Mouse (Mus musculus): ENCODE measurements at regions not wholly inside any gene's neighbourhood (a gene's known extent, or its start where the extent isn't known, plus 50 kb on each side); places are given as distances from the start of the nearest gene placed in this dataset.

GRCm38 (mm10) chr6:6397997-6398396 lies 180.5 kb downstream of the Sem1 start:
- TF ChIP-seq CTCF (IDR thresholded peaks at IDR 0.05; ENCODE audit: insufficient read depth, low read length), result no peak
- TF ChIP-seq POLR2A (IDR thresholded peaks at IDR 0.05; ENCODE audit: borderline replicate concordance, extremely low read depth, low read depth, low read length), result no peak

All from lung, adult 2 months (tissue).